Mouse (Mus musculus): ENCODE data around the gene Olfr205. TPM values are rescaled to one million over a fixed set of nuclear protein-coding genes. Genes with fewer than 3 reads are reported as not detected.

The Olfr205 gene
- not detected for polyA plus RNA-seq (2014; fragmentation: Illumina TruSeq; extraction: RNeasy Lipid Tissue Mini Kit (QIAGEN cat#74804); ENCODE audit: low read depth, low replicate concordance)

GRCm38 (mm10) chr16:59331038-59331437, at the start of gene Olfr205:
Gene Olfr205, minus strand, starts transcription at chr16:59331138.

GRCm38 (mm10) chr16:59363893-59364292, 33.0 kb upstream of the Olfr205 start, which contains the start of gene Olfr209:
Gene Olfr209, minus strand, starts transcription at chr16:59363993.

GRCm38 (mm10) chr16:59349146-59349545, 18.2 kb upstream of the Olfr205 start, which contains the start of gene Olfr206:
Gene Olfr206, minus strand, starts transcription at chr16:59349246.

GRCm38 (mm10) chr16:59318148-59318547, 12.8 kb downstream of the Olfr205 start, which contains the start of gene Olfr204:
Gene Olfr204, minus strand, starts transcription at chr16:59318248.

GRCm38 (mm10) chr16:59298581-59298980, 32.4 kb downstream of the Olfr205 start, which contains the start of gene Olfr203:
Gene Olfr203, plus strand, starts transcription at chr16:59298881.

GRCm38 (mm10) chr16:59286693-59287092, 44.2 kb downstream of the Olfr205 start, which contains the start of gene Olfr202:
Gene Olfr202, minus strand, starts transcription at chr16:59286793.

Other genes starting within 250 kb of the Olfr205 start
- gene Olfr191, start 241.3 kb downstream of the Olfr205 start, polyA plus RNA-seq (2014; fragmentation: Illumina TruSeq; extraction: RNeasy Lipid Tissue Mini Kit (QIAGEN cat#74804); ENCODE audit: low read depth, low replicate concordance): not detected
- not detected for gene Olfr193, start 219.3 kb downstream of the Olfr205 start, polyA plus RNA-seq (2014; fragmentation: Illumina TruSeq; extraction: RNeasy Lipid Tissue Mini Kit (QIAGEN cat#74804); ENCODE audit: low read depth, low replicate concordance)
- not detected for gene Olfr194, start 210.1 kb downstream of the Olfr205 start, polyA plus RNA-seq (2014; fragmentation: Illumina TruSeq; extraction: RNeasy Lipid Tissue Mini Kit (QIAGEN cat#74804); ENCODE audit: low read depth, low replicate concordance)
- gene Olfr195, start 184.1 kb downstream of the Olfr205 start, polyA plus RNA-seq (2014; fragmentation: Illumina TruSeq; extraction: RNeasy Lipid Tissue Mini Kit (QIAGEN cat#74804); ENCODE audit: low read depth, low replicate concordance): 0.49 TPM
- gene Olfr196, start 160.7 kb downstream of the Olfr205 start, polyA plus RNA-seq (2014; fragmentation: Illumina TruSeq; extraction: RNeasy Lipid Tissue Mini Kit (QIAGEN cat#74804); ENCODE audit: low read depth, low replicate concordance): not detected
- not detected for gene Olfr198, start 127.6 kb downstream of the Olfr205 start, polyA plus RNA-seq (2014; fragmentation: Illumina TruSeq; extraction: RNeasy Lipid Tissue Mini Kit (QIAGEN cat#74804); ENCODE audit: low read depth, low replicate concordance)
- gene Olfr199, start 111.4 kb downstream of the Olfr205 start, polyA plus RNA-seq (2014; fragmentation: Illumina TruSeq; extraction: RNeasy Lipid Tissue Mini Kit (QIAGEN cat#74804); ENCODE audit: low read depth, low replicate concordance): not detected
- not detected for gene Olfr201, start 58.5 kb downstream of the Olfr205 start, polyA plus RNA-seq (2014; fragmentation: Illumina TruSeq; extraction: RNeasy Lipid Tissue Mini Kit (QIAGEN cat#74804); ENCODE audit: low read depth, low replicate concordance)
- gene Olfr202, start 44.3 kb downstream of the Olfr205 start, polyA plus RNA-seq (2014; fragmentation: Illumina TruSeq; extraction: RNeasy Lipid Tissue Mini Kit (QIAGEN cat#74804); ENCODE audit: low read depth, low replicate concordance): not detected
- gene Olfr203, start 32.3 kb downstream of the Olfr205 start, polyA plus RNA-seq (2014; fragmentation: Illumina TruSeq; extraction: RNeasy Lipid Tissue Mini Kit (QIAGEN cat#74804); ENCODE audit: low read depth, low replicate concordance): not detected
- not detected for gene Olfr204, start 12.9 kb downstream of the Olfr205 start, polyA plus RNA-seq (2014; fragmentation: Illumina TruSeq; extraction: RNeasy Lipid Tissue Mini Kit (QIAGEN cat#74804); ENCODE audit: low read depth, low replicate concordance)
- gene Olfr206, start 18.1 kb upstream of the Olfr205 start, polyA plus RNA-seq (2014; fragmentation: Illumina TruSeq; extraction: RNeasy Lipid Tissue Mini Kit (QIAGEN cat#74804); ENCODE audit: low read depth, low replicate concordance): not detected
- gene Olfr209, start 32.9 kb upstream of the Olfr205 start, polyA plus RNA-seq (2014; fragmentation: Illumina TruSeq; extraction: RNeasy Lipid Tissue Mini Kit (QIAGEN cat#74804); ENCODE audit: low read depth, low replicate concordance): not detected
- gene Gabrr3, start 76.2 kb upstream of the Olfr205 start, polyA plus RNA-seq (2014; fragmentation: Illumina TruSeq; extraction: RNeasy Lipid Tissue Mini Kit (QIAGEN cat#74804); ENCODE audit: low read depth, low replicate concordance): not detected
- gene Riox2, start 140.6 kb upstream of the Olfr205 start, polyA plus RNA-seq (2014; fragmentation: Illumina TruSeq; extraction: RNeasy Lipid Tissue Mini Kit (QIAGEN cat#74804); ENCODE audit: low read depth, low replicate concordance): 37.2 TPM

Data from kidney, adult 10 weeks (tissue).